Mouse (Mus musculus): ENCODE data around the gene Ghr.

Gene Ghr

DNA sequence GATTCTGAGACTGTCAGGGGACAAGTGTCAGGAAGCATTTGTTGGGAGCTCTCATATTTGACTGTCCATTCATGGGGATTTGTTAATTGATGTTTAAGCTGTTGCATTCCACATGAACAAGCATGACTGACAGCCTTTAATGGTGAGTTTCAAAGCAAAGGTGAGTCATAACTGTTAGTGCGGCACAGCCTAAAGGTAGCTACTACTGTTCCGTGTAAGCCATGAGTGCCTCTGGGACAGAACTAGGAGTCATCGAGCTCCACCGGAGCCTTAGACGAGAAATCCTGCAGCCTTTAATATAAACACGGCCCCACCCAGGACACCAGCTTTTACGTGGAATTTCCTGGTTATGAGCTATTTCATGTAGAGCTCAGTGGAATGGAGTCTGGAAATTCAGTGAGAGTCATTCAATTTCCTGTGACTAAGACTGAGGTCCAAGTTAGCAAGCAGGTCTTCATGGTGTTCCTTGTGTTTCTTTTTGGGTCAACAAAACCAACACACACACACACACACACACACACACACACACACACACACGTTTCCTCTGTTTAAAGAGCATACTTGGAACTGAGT, 138.8 kb downstream of the Ghr start:
- no peak for DNase-seq

DNA sequence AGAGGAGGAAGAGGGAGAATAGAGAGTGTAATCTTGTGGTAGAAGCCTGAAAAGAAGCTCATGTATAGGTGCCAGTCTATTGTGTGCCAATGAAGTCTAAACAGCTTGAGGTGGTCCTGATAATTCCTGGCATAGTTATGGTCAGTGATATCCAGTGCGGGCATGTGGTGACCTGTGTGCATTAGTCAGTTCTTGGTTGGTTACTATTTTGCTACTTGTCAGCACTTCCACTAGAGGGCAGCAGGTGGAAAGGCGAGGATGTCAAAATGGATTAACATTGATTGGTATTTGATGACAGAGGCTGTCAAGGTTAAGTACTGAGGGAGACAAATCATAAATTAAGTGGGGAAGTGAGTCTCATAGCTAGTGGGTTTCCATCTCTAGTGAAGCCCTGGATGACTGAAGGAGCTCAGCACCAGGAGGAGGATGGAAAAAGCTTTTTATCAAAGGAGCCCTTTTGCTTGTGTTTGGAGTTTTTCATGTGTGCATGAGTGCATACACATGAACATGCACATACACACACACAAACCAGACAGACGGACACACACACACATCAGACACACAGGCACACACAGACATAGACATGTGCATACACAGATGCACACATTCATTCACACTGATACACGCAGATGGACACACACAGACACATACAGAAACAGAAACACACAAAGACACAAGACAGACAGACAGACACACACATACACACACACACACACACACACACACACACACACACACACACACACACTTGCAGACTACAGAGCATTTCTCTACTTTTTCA, 141.6 kb downstream of the Ghr start:
- peak; percentile 68 to 74 for DNase-seq

DNA sequence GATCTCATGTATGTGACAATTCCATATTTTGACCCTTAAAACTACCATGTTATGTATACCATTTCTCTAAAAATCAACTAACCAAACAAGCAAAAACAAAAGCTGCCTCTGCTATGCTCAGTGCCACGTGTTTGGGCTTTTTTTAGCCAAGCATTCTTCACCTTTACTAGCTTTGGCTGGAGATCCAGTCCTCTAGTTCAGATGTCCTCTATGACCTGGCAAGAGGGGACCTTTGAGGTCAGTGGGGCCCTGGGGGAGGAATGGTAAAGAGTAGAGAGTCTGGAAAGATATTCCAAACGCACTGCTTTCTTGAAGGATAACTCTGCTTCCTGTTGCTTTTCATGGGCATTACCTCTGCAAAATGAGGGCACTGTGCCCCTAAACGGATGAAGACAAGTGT, 145.9 kb downstream of the Ghr start:
- no peak for DNase-seq

DNA sequence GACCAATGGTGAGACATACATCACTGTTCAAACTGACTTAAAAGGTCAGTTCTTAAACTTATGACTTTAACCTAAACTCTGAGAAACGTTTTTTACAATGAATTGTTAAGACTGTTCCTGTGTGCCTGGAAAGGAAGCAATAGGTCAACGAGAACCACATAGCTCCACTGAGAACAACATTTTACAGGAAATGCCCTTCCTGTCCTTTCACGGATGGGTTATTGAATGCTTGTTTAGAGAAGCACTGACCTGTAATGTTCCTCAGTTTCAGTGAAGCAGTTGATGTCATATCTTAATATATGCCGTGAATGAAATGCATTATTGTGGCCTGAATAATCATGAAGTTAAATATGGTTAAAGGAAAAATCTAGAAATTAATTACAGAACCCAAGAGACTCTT, 147.7 kb downstream of the Ghr start:
- DNase-seq: no peak

DNA sequence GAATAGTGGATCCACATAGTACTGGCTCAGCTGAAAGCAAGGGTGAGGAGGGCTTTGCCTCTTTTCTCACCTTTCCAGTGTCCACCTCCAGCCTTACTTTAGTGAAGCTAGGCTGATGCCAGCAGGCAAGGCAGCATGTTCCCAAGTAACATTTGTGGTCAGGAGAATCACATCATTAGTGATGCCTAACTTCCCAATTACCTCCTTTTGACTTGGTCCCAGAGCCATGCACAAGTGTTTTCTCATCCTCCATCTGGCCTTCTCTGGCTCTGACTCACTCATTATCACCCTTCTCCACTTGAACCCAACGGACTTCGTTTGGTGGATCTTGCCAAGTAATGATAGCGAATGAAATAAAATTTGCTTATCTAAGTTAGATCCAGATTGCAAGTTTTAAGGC, 148.8 kb downstream of the Ghr start:
- DNase-seq: peak; percentile 64 to 71

DNA sequence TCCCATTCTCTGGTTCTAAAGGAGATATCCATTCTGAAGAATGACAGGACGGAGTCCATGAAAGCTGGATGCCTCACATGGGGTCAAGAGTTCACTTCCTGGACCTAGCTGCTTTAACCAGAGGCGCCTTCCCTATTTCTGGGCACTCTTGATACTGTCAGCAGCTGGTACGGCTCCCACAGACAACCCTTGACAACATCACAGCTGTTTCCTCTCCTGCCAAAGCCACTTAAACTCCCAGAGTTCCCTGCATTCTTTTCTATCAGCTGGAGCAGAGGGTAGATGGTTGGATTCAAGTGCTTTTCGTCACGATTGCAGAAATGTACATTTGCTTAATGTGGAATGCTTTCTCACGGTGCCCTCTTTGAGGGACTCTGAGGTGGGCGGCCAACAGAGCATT, 150.0 kb downstream of the Ghr start:
- DNase-seq: no peak

DNA sequence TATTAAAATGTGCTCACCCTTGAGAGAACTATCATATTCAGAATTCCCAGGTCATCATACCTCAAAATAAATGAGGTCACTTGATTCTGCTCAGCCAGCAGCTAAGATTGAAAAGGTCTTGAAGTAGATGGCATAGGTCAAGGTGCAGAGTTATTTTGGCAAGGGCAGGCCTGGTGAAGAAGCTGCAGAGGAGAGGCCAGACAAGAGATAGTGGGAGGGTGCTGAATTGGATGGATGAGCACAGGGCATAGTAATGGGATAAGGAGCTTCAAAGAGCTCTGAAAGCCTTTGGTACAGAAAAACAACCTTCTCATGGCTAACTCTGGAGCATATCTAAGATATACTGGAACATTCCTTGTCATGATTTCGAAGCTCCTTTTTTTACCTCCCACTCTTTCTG, 150.5 kb downstream of the Ghr start:
- no peak for DNase-seq

DNA sequence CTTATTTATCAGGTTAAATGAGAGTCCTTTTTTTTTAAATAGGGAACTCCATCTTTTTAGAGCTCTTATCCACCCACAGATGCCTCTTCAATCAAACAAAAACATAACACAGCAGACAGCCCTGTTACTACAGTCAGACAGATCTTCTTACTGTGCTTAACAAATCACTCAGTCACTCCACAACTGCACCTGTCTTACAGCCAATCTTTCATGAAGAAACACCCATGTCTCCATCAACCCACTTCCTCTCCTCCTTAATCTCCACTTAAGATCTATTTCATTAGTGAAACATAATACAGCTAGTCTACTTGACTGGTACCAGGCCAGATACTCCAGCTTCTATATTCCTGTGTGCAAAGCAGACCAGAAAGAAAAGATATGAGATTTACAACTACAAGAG, 153.9 kb downstream of the Ghr start:
- no peak for DNase-seq

DNA sequence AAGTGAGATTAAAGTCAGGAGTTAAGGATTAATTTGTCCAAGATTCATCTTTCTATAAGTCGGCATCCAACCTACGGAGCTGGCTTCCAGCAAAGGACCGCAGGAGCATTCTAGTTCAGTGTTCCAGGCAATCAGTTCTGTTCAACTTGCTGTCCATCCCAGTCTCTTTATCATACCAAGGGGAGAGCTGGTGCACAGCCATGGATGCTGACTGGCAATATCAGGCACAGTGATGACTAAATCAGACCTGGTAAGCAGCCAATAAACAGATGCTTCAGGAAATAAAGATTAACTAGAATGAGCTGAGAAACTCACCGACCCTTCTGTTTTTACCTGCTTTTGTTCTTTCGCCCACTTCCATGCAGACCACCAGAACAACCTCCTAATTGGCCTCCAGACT, 154.3 kb downstream of the Ghr start:
- DNase-seq: peak; percentile 69 to 70

DNA sequence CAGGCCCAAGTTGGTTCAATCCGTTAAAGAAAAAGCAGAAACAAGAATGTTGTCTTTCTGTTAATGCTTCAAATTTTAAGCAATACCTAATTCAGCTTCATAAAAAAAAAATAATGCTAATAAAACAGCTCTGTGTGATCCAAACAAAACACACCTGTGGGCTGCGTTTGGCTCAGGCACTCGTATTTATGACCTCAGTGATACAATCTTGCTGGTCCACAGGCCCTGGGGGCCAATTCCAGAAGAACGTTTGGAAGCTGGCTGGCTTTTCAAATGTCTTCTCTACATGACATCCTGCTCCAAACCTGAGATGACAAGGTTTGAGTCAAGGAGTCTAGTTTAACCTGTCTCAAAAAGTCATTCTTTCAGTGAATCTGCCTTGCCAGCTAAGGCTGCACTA, 156.9 kb downstream of the Ghr start:
- DNase-seq: no peak

DNA sequence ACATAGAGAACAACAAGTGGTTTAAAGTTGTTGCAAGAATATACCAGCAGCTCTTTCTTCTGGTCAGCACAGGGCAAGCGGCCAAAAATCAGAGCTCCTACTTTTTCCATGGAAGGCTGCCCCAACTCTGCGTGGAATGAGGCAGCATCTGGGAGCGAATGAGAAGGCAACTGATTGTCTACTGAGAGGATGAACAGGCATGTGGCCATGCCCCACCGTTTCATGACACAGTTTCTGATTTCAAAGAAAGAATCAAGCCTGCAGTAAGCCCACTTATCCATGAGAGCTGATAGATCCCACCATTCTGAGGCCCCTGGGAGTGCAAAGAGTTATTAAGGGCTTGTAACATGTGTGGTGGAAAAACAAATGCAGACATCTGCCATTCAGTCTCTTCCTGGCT, 160.1 kb downstream of the Ghr start:
- peak; percentile 37 to 61 for DNase-seq

DNA sequence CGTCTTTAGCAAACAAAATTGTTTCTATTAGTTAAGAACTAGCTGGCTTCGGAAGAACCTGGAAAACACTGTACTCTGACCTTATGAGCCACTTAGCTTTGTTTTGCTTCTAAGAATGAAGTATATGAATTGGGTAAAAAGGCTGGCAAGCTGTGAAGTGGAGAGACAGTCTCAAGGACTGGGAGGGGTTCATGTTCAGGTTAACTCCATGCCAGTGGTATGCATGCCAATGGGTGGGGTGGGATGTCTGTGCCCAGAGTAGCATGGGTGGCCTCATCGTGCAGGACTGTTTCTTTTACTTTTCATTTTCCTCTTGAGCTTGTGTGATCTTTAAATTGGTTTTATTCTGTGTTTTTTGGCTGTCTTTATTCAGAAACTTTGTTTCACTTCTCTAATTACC, 165.6 kb downstream of the Ghr start:
- DNase-seq: no peak

DNA sequence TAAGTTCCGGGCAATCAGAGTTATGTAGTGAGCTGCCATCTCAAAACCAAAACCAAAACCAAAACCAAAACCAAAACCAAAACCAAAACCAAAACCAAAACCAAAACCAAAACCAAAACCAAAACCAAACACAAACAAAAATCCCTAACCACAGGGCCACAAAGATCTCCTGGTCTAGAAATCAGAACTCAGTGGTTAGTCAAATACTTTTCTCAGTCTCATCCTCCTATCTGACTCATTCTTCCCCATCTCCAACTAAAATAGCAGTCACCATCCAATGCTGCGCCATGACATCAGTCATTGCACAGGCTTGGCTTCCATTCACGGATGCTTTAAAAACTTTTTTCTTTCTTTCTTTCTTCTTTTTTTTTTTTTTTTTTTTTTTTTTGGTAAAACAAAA, 170.2 kb downstream of the Ghr start:
- no peak for DNase-seq

DNA sequence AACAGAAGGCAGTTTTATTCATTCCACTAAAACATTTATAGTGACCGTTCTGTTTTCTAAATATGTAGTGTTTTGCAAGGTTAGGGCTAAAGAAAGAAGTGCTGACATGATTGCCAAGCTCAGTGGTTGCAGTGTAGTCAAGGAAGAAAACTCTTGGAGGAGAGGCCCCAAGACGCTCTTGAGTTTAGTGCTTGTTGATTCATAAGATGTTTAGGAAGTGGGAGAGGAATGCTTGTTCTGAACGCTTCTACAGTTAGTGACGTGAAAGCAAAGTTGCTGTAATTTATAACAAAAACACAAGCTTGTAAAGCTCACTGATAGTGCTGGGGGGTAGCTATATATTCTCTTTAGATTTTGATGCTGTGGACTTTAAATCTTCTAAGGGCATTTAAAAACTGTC, 174.8 kb downstream of the Ghr start:
- no peak for DNase-seq

DNA sequence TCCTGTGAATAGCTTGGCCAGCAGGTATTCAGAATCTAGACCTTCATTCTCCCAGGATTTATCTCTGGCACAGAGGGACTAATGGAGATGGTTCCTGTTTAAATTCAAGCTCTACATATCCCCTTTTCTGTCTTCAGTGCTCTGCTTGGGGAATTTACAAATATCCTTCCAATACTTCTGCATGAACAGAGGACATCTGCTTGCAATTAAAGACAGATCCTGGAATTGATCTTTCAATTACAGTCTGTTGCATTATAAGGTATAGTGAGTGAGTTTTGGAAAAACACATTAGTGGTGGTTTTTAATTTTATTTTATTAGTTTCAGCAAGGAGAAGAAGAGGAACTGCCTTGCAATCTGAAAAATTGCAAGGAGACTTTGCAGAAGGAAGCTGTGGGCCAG, 184.1 kb downstream of the Ghr start:
- no peak for DNase-seq

DNA sequence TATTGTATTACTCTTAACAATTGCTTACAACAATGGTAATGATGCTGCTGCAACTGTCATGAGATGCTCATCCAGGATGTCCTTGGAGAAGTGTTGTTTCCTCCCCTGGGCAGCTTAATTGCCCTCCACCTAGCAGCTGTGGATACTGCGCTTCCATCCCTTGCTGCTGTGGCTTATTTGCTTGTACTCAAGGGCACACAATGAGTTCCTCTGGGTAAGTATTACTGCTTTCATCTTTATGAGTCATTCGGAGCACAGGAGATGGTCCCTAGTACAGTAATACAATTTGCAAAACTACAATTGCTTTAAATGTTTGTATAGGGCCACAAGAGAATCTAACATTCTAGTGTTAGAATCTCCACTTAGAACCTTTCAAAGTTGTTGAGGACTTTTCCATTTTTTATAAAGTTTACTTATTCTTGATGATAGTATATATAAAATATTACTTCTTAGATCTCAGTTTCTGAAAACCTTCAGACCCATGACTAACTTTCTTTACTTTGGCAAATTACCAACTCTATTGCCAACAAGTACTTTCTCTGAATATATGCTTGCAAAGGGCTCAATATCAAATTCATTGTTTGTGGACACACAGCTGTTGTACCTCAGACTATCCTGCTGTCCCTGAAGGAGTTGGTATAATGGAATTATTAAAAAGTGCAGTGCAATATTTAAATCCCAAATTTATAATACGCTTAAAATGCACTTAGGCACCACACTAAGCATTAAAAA, 185.8 kb downstream of the Ghr start:
- no peak for DNase-seq

DNA sequence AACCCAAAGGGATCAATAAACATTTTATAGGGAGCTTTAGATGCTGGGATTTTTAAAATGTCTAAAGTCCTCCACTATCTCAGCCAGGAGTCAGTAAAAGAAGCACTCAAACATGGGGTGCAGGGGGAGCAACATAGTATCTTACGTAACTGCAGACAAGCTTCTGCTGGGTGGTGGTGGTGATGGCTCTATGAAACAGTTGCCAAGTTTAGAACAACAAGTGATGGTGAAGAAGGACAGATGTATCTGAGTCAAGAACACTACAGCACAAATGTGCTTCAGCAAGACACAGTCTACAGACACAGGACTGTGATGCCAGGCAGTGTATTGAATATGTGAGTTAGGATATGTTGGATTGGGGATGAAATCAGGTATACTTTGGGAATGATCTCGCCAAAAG, 187.1 kb downstream of the Ghr start:
- DNase-seq: no peak

DNA sequence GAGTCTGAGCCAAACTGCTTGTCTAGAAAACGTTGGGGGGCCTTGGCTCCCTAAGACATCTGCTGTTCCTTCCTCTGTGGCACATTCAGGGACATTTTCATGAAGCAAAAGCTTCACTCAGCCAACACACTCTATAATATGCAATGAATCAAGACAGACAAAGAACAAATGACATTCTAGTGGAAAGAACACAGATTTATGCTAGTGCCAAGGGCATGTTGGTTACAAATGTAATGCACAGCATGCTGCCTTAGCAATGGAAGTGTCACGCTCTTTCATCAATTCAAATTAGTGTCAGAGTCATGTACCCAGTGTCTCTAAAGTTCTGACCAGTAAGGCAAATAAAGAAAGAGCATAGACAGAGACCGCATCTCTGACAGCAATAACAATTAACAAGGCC, 187.6 kb downstream of the Ghr start:
- peak; percentile 8 to 14 for DNase-seq

DNA sequence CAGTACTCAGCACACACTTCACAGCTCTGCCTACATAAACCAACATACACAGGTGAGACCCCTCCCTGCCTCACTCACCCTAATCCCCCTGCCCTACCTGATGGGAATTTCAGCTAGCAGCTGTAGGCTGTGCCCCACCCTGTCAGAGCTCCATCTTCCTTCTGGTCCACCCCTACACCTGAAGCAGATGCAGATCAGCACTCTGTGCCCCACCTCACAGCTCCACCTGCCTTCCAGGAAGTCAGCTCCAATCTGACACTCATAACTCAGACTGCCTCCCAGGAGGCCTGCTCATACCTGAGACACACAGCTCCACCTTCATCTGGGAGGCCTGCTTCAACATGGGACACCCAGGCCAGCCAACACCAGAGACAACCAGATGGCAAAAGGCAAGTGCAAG, 192.6 kb downstream of the Ghr start:
- no peak for DNase-seq

DNA sequence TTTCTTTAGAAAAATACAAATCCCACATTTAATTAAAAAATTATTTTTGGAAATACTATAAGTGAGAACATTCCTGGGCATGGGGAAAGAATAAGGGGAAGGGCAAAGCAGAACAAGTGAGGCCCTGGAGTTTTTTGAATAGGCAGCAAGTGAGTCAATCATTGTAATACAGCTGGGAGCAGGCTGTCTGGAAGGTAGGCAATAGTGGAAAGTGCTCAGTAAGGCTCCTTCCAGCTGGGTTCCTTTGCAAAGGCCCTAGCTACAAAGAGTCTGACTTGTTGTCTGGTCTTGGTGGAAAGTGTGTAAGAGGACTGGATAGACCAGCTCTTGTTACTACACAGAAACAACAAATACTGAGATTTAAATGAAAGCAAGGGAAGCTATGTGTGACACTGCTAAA, 194.3 kb downstream of the Ghr start:
- no peak for DNase-seq

DNA sequence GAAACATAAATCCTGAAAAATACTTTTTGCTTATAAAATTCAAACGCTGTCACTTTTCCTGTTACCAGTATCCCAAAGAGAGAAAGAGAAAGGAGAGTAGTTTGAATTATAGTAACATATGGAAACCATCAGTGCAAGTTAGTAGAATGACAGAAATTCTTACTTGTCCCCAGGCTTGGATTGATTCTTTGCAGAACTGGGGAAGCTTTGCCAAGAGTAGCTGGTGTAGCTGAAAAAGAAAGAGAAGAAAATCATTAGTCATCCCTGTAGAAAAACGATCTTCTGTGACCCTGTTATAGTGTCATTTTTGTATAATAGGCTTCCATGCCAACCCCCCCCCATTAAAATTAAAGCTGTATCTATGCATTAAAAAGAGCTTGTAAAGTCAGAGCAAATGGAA, 194.8 kb downstream of the Ghr start:
- DNase-seq: peak in 1 of 2 experiments; percentile 3

DNA sequence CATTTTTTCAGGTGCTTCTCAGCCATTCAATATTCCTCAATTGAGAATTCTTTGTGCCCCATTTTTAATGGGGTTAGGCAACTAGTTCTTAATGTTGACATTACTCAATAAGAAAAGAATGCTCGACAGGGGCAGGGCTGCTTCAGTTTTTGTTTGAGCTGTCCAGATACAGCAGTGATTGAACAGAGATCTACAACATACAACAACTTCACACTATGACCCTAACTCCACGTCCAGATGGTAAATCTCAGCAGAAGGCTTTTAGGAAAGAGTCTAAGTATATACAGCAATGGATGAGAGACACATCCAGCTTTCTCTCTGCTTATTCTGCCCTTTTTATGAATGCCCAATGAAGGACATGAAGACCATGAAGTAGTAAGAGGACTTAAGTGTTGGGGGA, 199.5 kb downstream of the Ghr start:
- DNase-seq: no peak

DNA sequence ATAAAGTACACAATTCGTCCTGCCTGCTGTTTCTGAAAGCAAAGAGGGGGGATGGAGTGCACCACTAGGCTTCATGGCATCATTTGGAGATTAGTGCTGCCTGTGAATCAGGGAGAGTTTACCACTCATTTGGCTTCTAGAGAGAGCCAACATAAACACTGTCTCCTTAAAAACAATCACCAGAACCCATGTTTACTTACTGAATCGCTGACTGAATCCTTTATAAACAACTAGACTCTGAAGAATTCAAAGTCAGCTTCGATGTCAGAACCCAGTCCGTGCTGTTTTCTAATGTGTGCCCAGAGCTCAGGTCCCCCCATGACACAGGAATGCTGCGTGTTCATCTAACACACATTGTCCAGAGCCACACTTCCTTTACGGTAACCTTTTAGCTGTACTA, 201.9 kb downstream of the Ghr start:
- no peak for DNase-seq

DNA sequence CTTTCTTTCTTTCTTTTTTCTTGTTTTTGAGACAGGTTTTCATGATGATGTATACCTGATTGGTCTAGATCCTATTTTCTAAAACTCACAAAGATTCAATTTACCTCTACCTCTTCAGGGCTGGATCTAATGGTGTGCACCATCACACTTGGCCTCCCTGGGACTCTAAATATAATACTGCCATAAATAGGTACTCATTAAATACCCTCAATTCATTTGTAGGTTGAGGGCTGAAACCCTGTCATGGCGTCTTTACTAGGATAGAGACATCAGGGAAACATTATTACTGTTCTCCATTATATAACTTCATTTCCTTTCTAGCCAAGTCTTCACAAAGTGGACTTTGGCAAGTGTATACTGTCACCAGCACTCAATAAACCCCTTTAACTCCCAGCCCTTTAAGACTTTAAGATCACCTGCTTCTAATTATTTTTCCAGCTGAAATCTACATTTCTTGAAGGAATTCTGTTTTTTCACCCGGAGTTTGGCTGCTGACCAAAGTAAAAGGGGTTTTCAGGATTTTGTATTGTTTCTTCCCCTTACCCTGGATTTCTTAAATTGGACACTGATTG, 214.9 kb downstream of the Ghr start:
- DNase-seq: no peak
